Mouse (Mus musculus) mouse trophoblast stem cell (cell line): Measurements from ENCODE around the gene Arhgef6.

Experiments
- in situ Hi-C, 2 experiments: fragments of 300-500 bp; cut with MseI, MboI; formaldehyde crosslinking; loops; 2 replicates in 1 of 2; 3 replicates in 1 of 2; pipeline ENCODE4 v1.15.1; 2025

The Arhgef6 gene

GRCm38 (mm10) chrX:57338371-57339211 is at the start of gene Arhgef6:
Gene Arhgef6 (minus strand): TSS chrX:57338729.
- in situ Hi-C loops: no loop called here

- in situ Hi-C loops: no loop called here
Observed at GRCm38 (mm10) chrX:57380915-57381314, 42.4 kb upstream of the Arhgef6 start.

- in situ Hi-C loops: no loop called here
Observed at GRCm38 (mm10) chrX:57378579-57378978, 40.0 kb upstream of the Arhgef6 start.

- in situ Hi-C loops: no loop called here
Observed at GRCm38 (mm10) chrX:57377096-57377495, 38.6 kb upstream of the Arhgef6 start.

GRCm38 (mm10) chrX:57374029-57374428 is 35.5 kb upstream of the Arhgef6 start:
- in situ Hi-C loops: no loop called here

GRCm38 (mm10) chrX:57373543-57373942 is 35.0 kb upstream of the Arhgef6 start:
- in situ Hi-C loops: no loop called here

GRCm38 (mm10) chrX:57372965-57373364 is 34.4 kb upstream of the Arhgef6 start:
- in situ Hi-C loops: no loop called here

GRCm38 (mm10) chrX:57364891-57365569 is 26.5 kb upstream of the Arhgef6 start:
- in situ Hi-C loops: no loop called here

- in situ Hi-C loops: no loop called here
Observed at GRCm38 (mm10) chrX:57359316-57359715, 20.8 kb upstream of the Arhgef6 start.

- in situ Hi-C loops: no loop called here
Observed at GRCm38 (mm10) chrX:57339220-57339619, 691 bp upstream of the Arhgef6 start.

GRCm38 (mm10) chrX:57337582-57337981 is 947 bp downstream of the Arhgef6 start:
- in situ Hi-C loops: no loop called here

- in situ Hi-C loops: no loop called here
Observed at GRCm38 (mm10) chrX:57336958-57337357, 1.6 kb downstream of the Arhgef6 start.

GRCm38 (mm10) chrX:57335313-57335712 is 3.2 kb downstream of the Arhgef6 start:
- in situ Hi-C loops: no loop called here

GRCm38 (mm10) chrX:57327668-57328338 is 10.7 kb downstream of the Arhgef6 start:
- in situ Hi-C loops: no loop called here

- in situ Hi-C loops: no loop called here
Observed at GRCm38 (mm10) chrX:57326487-57327221, 11.9 kb downstream of the Arhgef6 start.

- in situ Hi-C loops: no loop called here
Observed at GRCm38 (mm10) chrX:57325861-57326461, 12.6 kb downstream of the Arhgef6 start.

GRCm38 (mm10) chrX:57324891-57325290 is 13.6 kb downstream of the Arhgef6 start:
- in situ Hi-C loops: no loop called here

- in situ Hi-C loops: no loop called here
Observed at GRCm38 (mm10) chrX:57312066-57312465, 26.5 kb downstream of the Arhgef6 start.

GRCm38 (mm10) chrX:57309993-57310392 is 28.5 kb downstream of the Arhgef6 start:
- in situ Hi-C loops: no loop called here

- in situ Hi-C loops: no loop called here
Observed at GRCm38 (mm10) chrX:57306747-57307146, 31.8 kb downstream of the Arhgef6 start.

GRCm38 (mm10) chrX:57304784-57305287 is 33.7 kb downstream of the Arhgef6 start:
- in situ Hi-C loops: no loop called here
